Mouse (Mus musculus) ES-Bruce4 (cell line): ENCODE data around the gene Cage1. TPM values are rescaled to one million over a fixed set of nuclear protein-coding genes. Genes with fewer than 3 reads are reported as not detected.

ENCODE experiments used
- H3K27ac ChIP-seq: 2 replicates; pipeline ENCODE4 v1.5.1; 2012; ENCODE audit warnings: low read length, inconsistent platforms; ENCODE audit not compliant: insufficient read depth
- H3K27me3 ChIP-seq: 2 replicates; pipeline ENCODE4 v1.6.1; 2012; ENCODE audit warnings: mild to moderate bottlenecking, low read length, inconsistent platforms; ENCODE audit not compliant: control insufficient read depth, poor library complexity, insufficient read depth, severe bottlenecking
- H3K36me3 ChIP-seq: 2 replicates; pipeline ENCODE4 v1.6.1; 2012; ENCODE audit warnings: inconsistent platforms, mild to moderate bottlenecking, low read length, moderate library complexity; ENCODE audit not compliant: control insufficient read depth, poor library complexity, insufficient read depth, severe bottlenecking
- H3K4me1 ChIP-seq: one replicate; pipeline ENCODE4 v1.8.1; 2011; ENCODE audit warnings: low read length; ENCODE audit not compliant: control insufficient read depth, insufficient read depth
- H3K4me3 ChIP-seq: 2 replicates; pipeline ENCODE4 v1.5.1; 2011; ENCODE audit warnings: low read depth, mild to moderate bottlenecking, low read length
- H3K9ac ChIP-seq: 2 replicates; pipeline ENCODE4 v1.6.1; 2012; ENCODE audit warnings: low read depth, mild to moderate bottlenecking, inconsistent platforms; ENCODE audit not compliant: poor library complexity, severe bottlenecking
- H3K9me3 ChIP-seq: replicated peaks from 2 replicates; pipeline ENCODE4 v1.6.1; 2012; ENCODE audit warnings: mild to moderate bottlenecking, low read length, inconsistent platforms; ENCODE audit not compliant: control insufficient read depth, poor library complexity, insufficient read depth, severe bottlenecking
- CTCF ChIP-seq: IDR thresholded peaks from one replicate; pipeline ENCODE4 v1.8.1; 2011; ENCODE audit warnings: low read depth, low read length
- EP300 ChIP-seq: IDR thresholded peaks from 2 replicates; pipeline ENCODE4 v1.6.1; 2011; ENCODE audit warnings: low read depth, low read length; ENCODE audit not compliant: insufficient read depth
- POLR2A ChIP-seq: IDR thresholded peaks from one replicate; pipeline ENCODE4 v1.8.1; 2011; ENCODE audit warnings: low read length; ENCODE audit not compliant: insufficient read depth
- polyA plus RNA-seq: library from polyadenylated mRNA; stranded (reverse); fragments of >200 nt; gene quantifications from 2 replicates; pipeline ENCODE4 v1.2.4, GENCODE M21; 2011; ENCODE audit warnings: low read depth; ENCODE audit not compliant: missing spikeins, insufficient read depth, insufficient read length

Cage1 gene
- polyA plus RNA-seq, 1 experiment = 0.97 TPM

GRCm38 (mm10) chr13:37965126-37965914 is 71.5 kb downstream of the Cage1 start:
- Histone ChIP-seq H3K9me3 (no peaks in the 10 kb centered on the region), H3K27me3 (no peaks in the 10 kb centered on the region), H3K27ac (peak overlapping the region; percentile 78), H3K36me3 (no peaks in the 10 kb centered on the region), H3K4me1 (peaks cover 7% of the 10 kb centered on the region), H3K9ac (no peak overlapping the region), H3K4me3 (peak overlapping the region; percentile 52)
- TF ChIP-seq POLR2A = peak; percentile 51
- peak; percentile 83 for TF ChIP-seq CTCF
- no peak for TF ChIP-seq EP300

DNA sequence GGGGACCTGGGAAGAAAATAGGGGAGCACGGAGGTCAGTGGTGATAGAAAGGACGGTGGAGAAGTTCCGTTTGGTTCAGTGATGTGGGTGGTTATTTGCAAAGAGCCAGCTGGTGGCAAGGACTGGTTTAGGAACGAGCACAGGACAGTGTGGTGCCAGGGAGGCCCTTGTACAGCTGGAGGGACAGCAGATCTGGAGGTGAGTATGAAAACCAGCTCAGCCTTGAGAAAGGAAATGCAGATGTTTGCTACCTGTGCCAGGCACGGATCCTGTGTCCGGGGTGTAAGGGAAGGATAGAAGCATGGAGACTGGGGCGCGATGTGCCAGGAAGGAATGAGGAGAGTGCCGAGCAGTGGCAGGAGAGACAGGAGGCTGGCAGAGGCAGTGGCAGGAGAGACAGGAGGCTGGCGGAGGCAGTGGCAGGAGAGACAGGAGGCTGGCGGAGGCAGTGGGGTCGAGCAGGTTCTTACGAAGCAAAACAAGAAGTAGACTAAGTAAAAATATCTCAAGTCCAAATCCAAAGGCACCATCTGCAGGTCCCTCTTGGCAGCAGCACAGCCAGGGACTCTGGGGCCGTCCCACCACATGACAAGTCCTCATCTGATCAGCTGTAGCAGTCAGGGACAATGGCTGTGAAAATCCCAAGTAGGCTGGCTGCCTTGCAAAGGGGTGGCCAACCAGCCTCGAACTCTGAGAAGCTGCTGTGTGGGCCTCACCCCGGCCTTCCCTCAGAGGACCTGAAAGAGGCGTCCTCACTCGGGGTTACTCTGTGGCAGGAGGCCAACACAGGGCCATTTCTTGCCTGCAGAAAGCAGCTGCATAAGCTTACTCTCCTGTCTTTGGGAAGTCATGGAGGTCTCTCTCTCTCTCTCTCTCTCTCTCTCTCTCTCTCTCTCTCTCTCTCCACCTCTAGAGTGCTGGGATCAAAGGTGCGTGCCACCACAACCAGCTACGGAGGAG is 72.5 kb downstream of the Cage1 start:
- no peaks in the 10 kb centered on the region for H3K27me3 ChIP-seq
- H3K4me3 ChIP-seq = peak overlapping the region; percentile 23; the same call in 1 of the 2 replicates
- TF ChIP-seq POLR2A (no peak), CTCF (no peak), EP300 (no peak)
- no peaks in the 10 kb centered on the region for H3K36me3 ChIP-seq
- no peak overlapping the region for H3K9ac ChIP-seq
- H3K4me1 ChIP-seq = peaks cover 7% of the 10 kb centered on the region
- no peaks in the 10 kb centered on the region for H3K9me3 ChIP-seq
- no peak overlapping the region for H3K27ac ChIP-seq

- Histone ChIP-seq H3K9ac (peak overlapping the region; percentile 54; the same call in 1 of the 2 replicates), H3K4me1 (peaks cover 7% of the 10 kb centered on the region), H3K27me3 (no peaks in the 10 kb centered on the region), H3K27ac (no peak overlapping the region), H3K36me3 (no peaks in the 10 kb centered on the region), H3K9me3 (no peaks in the 10 kb centered on the region), H3K4me3 (peak overlapping the region; percentile 45)
- TF ChIP-seq EP300 (no peak), CTCF (peak; percentile 69), POLR2A (no peak)
These were observed 73.4 kb downstream of the Cage1 start for GRCm38 (mm10) chr13:37963354-37964007.

DNA sequence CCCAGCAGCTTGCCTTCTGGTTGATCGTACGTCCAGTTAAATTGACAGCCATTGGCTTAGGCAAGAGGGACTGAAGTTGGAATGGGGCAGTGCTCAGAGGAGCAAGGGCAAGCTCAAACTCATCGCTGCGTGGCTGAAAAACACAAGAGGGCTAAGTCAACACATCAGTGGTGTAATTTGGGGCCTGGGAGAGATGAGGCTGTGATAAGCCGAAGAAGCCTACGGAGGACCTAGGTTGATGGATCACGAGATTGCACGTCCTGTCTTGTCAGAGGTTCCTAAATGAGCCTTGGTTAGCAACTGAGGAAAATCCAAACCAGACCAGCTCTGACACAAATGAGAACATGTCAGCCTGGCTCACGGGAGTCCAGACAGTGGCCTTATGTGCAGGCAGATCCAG is 74.3 kb downstream of the Cage1 start:
- Histone ChIP-seq H3K4me1 (peaks cover 7% of the 10 kb centered on the region), H3K9me3 (no peaks in the 10 kb centered on the region), H3K9ac (no peak overlapping the region), H3K27me3 (no peaks in the 10 kb centered on the region), H3K27ac (no peak overlapping the region), H3K4me3 (no peak overlapping the region), H3K36me3 (no peaks in the 10 kb centered on the region)
- no peak for TF ChIP-seq CTCF

DNA sequence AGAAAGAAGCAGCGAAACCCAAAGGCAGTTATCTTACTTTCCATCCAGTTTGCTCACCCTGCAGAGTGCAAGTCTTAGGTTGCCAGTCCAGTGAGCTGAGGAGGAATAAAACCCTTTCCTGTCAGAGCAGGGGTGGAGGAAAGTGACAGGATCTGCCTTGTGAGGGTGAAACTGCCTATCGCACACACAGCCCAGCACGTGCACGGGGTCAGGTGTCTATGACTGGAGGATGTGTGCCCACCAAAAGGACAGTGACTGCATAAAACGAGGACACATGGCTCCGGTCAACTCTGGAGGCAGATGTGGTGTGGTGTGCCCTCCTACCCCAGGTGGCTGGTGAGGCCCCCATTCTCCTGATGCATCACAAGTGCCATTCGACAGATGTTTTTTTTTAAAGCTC is 76.9 kb downstream of the Cage1 start:
- H3K4me3 ChIP-seq = no peak overlapping the region
- no peaks in the 10 kb centered on the region for H3K4me1 ChIP-seq
- TF ChIP-seq CTCF (no peak), POLR2A (no peak), EP300 (no peak)
- no peaks in the 10 kb centered on the region for H3K27me3 ChIP-seq
- no peak overlapping the region for H3K9ac ChIP-seq
- no peaks in the 10 kb centered on the region for H3K36me3 ChIP-seq
- H3K9me3 ChIP-seq = no peaks in the 10 kb centered on the region
- no peak overlapping the region for H3K27ac ChIP-seq
